Mouse (Mus musculus): ENCODE measurements around the gene Ftl1.
"Not testable (repeated sequence)": the region's sequence is repeated elsewhere in the genome, so short reads cannot be mapped to it uniquely, and the experiment has no call there.

Gene Ftl1

GRCm38 (mm10) chr7:45491264-45491663 is 31.6 kb upstream of the Ftl1 start:
- no peaks in the 10 kb centered on the region for H3K27me3 ChIP-seq (ENCODE audit: insufficient read depth, low read length)
- peaks cover 58% of the 10 kb centered on the region for H3K36me3 ChIP-seq (ENCODE audit: insufficient read depth, low read length)
- H3K9me3 ChIP-seq (ENCODE audit: low read length) = no peaks in the 10 kb centered on the region
- no peak overlapping the region for H3K4me3 ChIP-seq (replicated peaks; ENCODE audit: low read length)
- TF ChIP-seq POU5F1 (IDR thresholded peaks at IDR 0.05; ENCODE audit: borderline replicate concordance, low read length) (no peak), CTCF (conservative IDR thresholded peaks at IDR 0.05; ENCODE audit: low read length) (no peak), NANOG (IDR thresholded peaks at IDR 0.05; ENCODE audit: borderline replicate concordance, low read length) (no peak)
- peaks cover 89% of the 10 kb centered on the region for H3K4me1 ChIP-seq (replicated peaks; ENCODE audit: low read depth, low read length)

- no peaks in the 10 kb centered on the region for H3K9me3 ChIP-seq (ENCODE audit: low read length)
- no peak for TF ChIP-seq CTCF (conservative IDR thresholded peaks at IDR 0.05; ENCODE audit: low read length)
- H3K36me3 ChIP-seq (ENCODE audit: insufficient read depth, low read length) = peaks cover 58% of the 10 kb centered on the region
- no peaks in the 10 kb centered on the region for H3K27me3 ChIP-seq (ENCODE audit: insufficient read depth, low read length)
- H3K4me3 ChIP-seq (replicated peaks; ENCODE audit: low read length) = no peak overlapping the region
- peaks cover 87% of the 10 kb centered on the region for H3K4me1 ChIP-seq (replicated peaks; ENCODE audit: low read depth, low read length)
Observed at GRCm38 (mm10) chr7:45490822-45491221, 31.1 kb upstream of the Ftl1 start.

- TF ChIP-seq POU5F1 (IDR thresholded peaks at IDR 0.05; ENCODE audit: borderline replicate concordance, low read length) (no peak), NANOG (IDR thresholded peaks at IDR 0.05; ENCODE audit: borderline replicate concordance, low read length) (no peak), CTCF (conservative IDR thresholded peaks at IDR 0.05; ENCODE audit: low read length) (no peak)
- Histone ChIP-seq H3K9me3 (ENCODE audit: low read length) (no peaks in the 10 kb centered on the region), H3K36me3 (ENCODE audit: insufficient read depth, low read length) (peaks cover 56% of the 10 kb centered on the region)
Observed at GRCm38 (mm10) chr7:45489578-45489977, 29.9 kb upstream of the Ftl1 start.

GRCm38 (mm10) chr7:45488293-45489204 is 28.9 kb upstream of the Ftl1 start, which contains the start of gene Dhdh:
Gene Dhdh (minus strand): TSS chr7:45488805.
- H3K4me3 ChIP-seq (replicated peaks; ENCODE audit: low read length) = peak within 1 kb of the TSS; percentile 87
- peaks cover 47% of the 10 kb centered on the region for H3K36me3 ChIP-seq (ENCODE audit: insufficient read depth, low read length)
- peaks cover 64% of the 10 kb centered on the region for H3K4me1 ChIP-seq (replicated peaks; ENCODE audit: low read depth, low read length)
- TF ChIP-seq POU5F1 (IDR thresholded peaks at IDR 0.05; ENCODE audit: borderline replicate concordance, low read length) = no peak
- no peak for TF ChIP-seq CTCF (conservative IDR thresholded peaks at IDR 0.05; ENCODE audit: low read length)
- no peak for TF ChIP-seq NANOG (IDR thresholded peaks at IDR 0.05; ENCODE audit: borderline replicate concordance, low read length)
- no peaks in the 10 kb centered on the region for H3K9me3 ChIP-seq (ENCODE audit: low read length)
- no peaks in the 10 kb centered on the region for H3K27me3 ChIP-seq (ENCODE audit: insufficient read depth, low read length)

More at GRCm38 (mm10) chr7:45489578-45489977, 29.9 kb upstream of the Ftl1 start:
- Histone ChIP-seq H3K4me3 (replicated peaks; ENCODE audit: low read length) (no peak overlapping the region), H3K4me1 (replicated peaks; ENCODE audit: low read depth, low read length) (peaks cover 75% of the 10 kb centered on the region), H3K27me3 (ENCODE audit: insufficient read depth, low read length) (no peaks in the 10 kb centered on the region)

GRCm38 (mm10) chr7:45487861-45488292 is 28.2 kb upstream of the Ftl1 start:
- TF ChIP-seq POU5F1 (IDR thresholded peaks at IDR 0.05; ENCODE audit: borderline replicate concordance, low read length) (no peak), CTCF (conservative IDR thresholded peaks at IDR 0.05; ENCODE audit: low read length) (no peak), NANOG (IDR thresholded peaks at IDR 0.05; ENCODE audit: borderline replicate concordance, low read length) (no peak)
- H3K36me3 ChIP-seq (ENCODE audit: insufficient read depth, low read length) = peaks cover 47% of the 10 kb centered on the region
- H3K9me3 ChIP-seq (ENCODE audit: low read length) = no peaks in the 10 kb centered on the region
- H3K4me3 ChIP-seq (replicated peaks; ENCODE audit: low read length) = peak overlapping the region; percentile 87
- no peaks in the 10 kb centered on the region for H3K27me3 ChIP-seq (ENCODE audit: insufficient read depth, low read length)
- peaks cover 59% of the 10 kb centered on the region for H3K4me1 ChIP-seq (replicated peaks; ENCODE audit: low read depth, low read length)

- TF ChIP-seq NANOG (IDR thresholded peaks at IDR 0.05; ENCODE audit: borderline replicate concordance, low read length) = no peak
- no peak for TF ChIP-seq POU5F1 (IDR thresholded peaks at IDR 0.05; ENCODE audit: borderline replicate concordance, low read length)
- TF ChIP-seq CTCF (conservative IDR thresholded peaks at IDR 0.05; ENCODE audit: low read length) = no peak
- H3K4me1 ChIP-seq (replicated peaks; ENCODE audit: low read depth, low read length) = peaks cover 58% of the 10 kb centered on the region
- peak within 1 kb of the TSS; percentile 87 for H3K4me3 ChIP-seq (replicated peaks; ENCODE audit: low read length)
- H3K27me3 ChIP-seq (ENCODE audit: insufficient read depth, low read length) = no peaks in the 10 kb centered on the region
- H3K9me3 ChIP-seq (ENCODE audit: low read length) = no peaks in the 10 kb centered on the region
- peaks cover 43% of the 10 kb centered on the region for H3K36me3 ChIP-seq (ENCODE audit: insufficient read depth, low read length)
Observed at GRCm38 (mm10) chr7:45486761-45487415, 27.2 kb upstream of the Ftl1 start, which contains the start of gene Gm45808. Gene Gm45808 (minus strand): TSS chr7:45486811.

- Histone ChIP-seq H3K36me3 (ENCODE audit: insufficient read depth, low read length) (peaks cover 42% of the 10 kb centered on the region), H3K27me3 (ENCODE audit: insufficient read depth, low read length) (no peaks in the 10 kb centered on the region), H3K4me3 (replicated peaks; ENCODE audit: low read length) (no peak overlapping the region), H3K4me1 (replicated peaks; ENCODE audit: low read depth, low read length) (peaks cover 55% of the 10 kb centered on the region), H3K9me3 (ENCODE audit: low read length) (no peaks in the 10 kb centered on the region)
- TF ChIP-seq NANOG (IDR thresholded peaks at IDR 0.05; ENCODE audit: borderline replicate concordance, low read length) (no peak), CTCF (conservative IDR thresholded peaks at IDR 0.05; ENCODE audit: low read length) (no peak), POU5F1 (IDR thresholded peaks at IDR 0.05; ENCODE audit: borderline replicate concordance, low read length) (no peak)
Observed at GRCm38 (mm10) chr7:45486158-45486557, 26.5 kb upstream of the Ftl1 start.

- H3K9me3 ChIP-seq (ENCODE audit: low read length); H3K4me3 ChIP-seq (replicated peaks; ENCODE audit: low read length); H3K27me3 ChIP-seq (ENCODE audit: insufficient read depth, low read length): not testable (repeated sequence)
- Histone ChIP-seq H3K4me1 (replicated peaks; ENCODE audit: low read depth, low read length) (peaks cover 51% of the 10 kb centered on the region), H3K36me3 (ENCODE audit: insufficient read depth, low read length) (peaks cover 46% of the 10 kb centered on the region)
Observed at GRCm38 (mm10) chr7:45484985-45485384, 25.3 kb upstream of the Ftl1 start.

All from E14TG2a.4 (cell line).